17 mouse cellular contexts compared by ENCODE assay signal in genomic region chrX:10518510-10518909, GRCm38 (mm10). TPM values are rescaled to one million over a fixed set of nuclear protein-coding genes. Genes with fewer than 3 reads are reported as not detected.
DNase-seq lines count a peak whose midpoint lies in the region; ATAC-seq and TF ChIP-seq lines count a peak whose summit lies in the region.
"Had no signal": no experiment of that assay in that cellular context is flagged by ENCODE, and none has a peak within 500 bp of the region (broad histone marks: within the 10 kb centered on the region; RNA-seq: fewer than 3 reads in every experiment).

No protein-coding gene starts in this region.

- H3K36me3 ChIP-seq in forebrain, embryonic 12.5 days (replicated peaks) = no peaks in the 10 kb centered on the region
- H3K36me3 ChIP-seq in forebrain, embryonic 10.5 days (replicated peaks) = no peaks in the 10 kb centered on the region
- no peaks in the 10 kb centered on the region for H3K36me3 ChIP-seq in heart, embryonic 15.5 days
- no peaks in the 10 kb centered on the region for H3K36me3 ChIP-seq in kidney, postnatal 0 days (ENCODE audit: insufficient read depth, low read length)
- H3K36me3 ChIP-seq: limb, embryonic 13.5 days; midbrain, embryonic 12.5 days had no signal

- no peaks in the 10 kb centered on the region for H3K27me3 ChIP-seq in forebrain, embryonic 12.5 days
- H3K27me3 ChIP-seq in forebrain, embryonic 10.5 days (ENCODE audit: poor library complexity, severe bottlenecking) = no peaks in the 10 kb centered on the region
- no peaks in the 10 kb centered on the region for H3K27me3 ChIP-seq in heart, embryonic 15.5 days
- no peaks in the 10 kb centered on the region for H3K27me3 ChIP-seq in kidney, postnatal 0 days (ENCODE audit: insufficient read depth, low read length)
- H3K27me3 ChIP-seq: limb, embryonic 13.5 days; midbrain, embryonic 12.5 days had no signal

- no peak for ATAC-seq in forebrain, embryonic 12.5 days (ENCODE audit: low FRiP score)
- ATAC-seq in heart, embryonic 15.5 days (replicated peaks; ENCODE audit: insufficient number of reproducible peaks, insufficient read depth, low FRiP score, low read depth) = no peak; the same call in 1 of the 2 replicates
- ATAC-seq in kidney, postnatal 0 days (replicated peaks; ENCODE audit: low FRiP score, low read depth) = no peak
- ATAC-seq: inflammation-experienced regulatory T-cells, adult 6 months; liver, postnatal 0 days had no signal

- no peaks in the 10 kb centered on the region for H3K4me1 ChIP-seq in forebrain, embryonic 12.5 days
- H3K4me1 ChIP-seq in forebrain, embryonic 10.5 days = peaks cover 9% of the 10 kb centered on the region; the same call in 1 of the 2 replicates
- peaks cover 2% of the 10 kb centered on the region; the same call in 1 of the 2 replicates for H3K4me1 ChIP-seq in heart, embryonic 15.5 days (replicated peaks)
- H3K4me1 ChIP-seq in kidney, postnatal 0 days (replicated peaks; ENCODE audit: insufficient read depth, low read length) = no peaks in the 10 kb centered on the region
- H3K4me1 ChIP-seq: limb, embryonic 13.5 days; midbrain, embryonic 12.5 days had no signal

- 50% methylated on average over 5 of the region's 5 CpGs for WGBS in forebrain, embryonic 12.5 days
- 65% methylated on average over 5 of the region's 5 CpGs for WGBS in forebrain, embryonic 10.5 days
- 38% methylated on average over 5 of the region's 5 CpGs for WGBS in heart, embryonic 15.5 days
- 37% methylated on average over 5 of the region's 5 CpGs for WGBS in kidney, postnatal 0 days

- H3K4me2 ChIP-seq in forebrain, embryonic 12.5 days = no peak overlapping the region
- no peak overlapping the region for H3K4me2 ChIP-seq in heart, embryonic 15.5 days
- H3K4me2 ChIP-seq in kidney, postnatal 0 days (ENCODE audit: low read length) = no peak overlapping the region
- H3K4me2 ChIP-seq: limb, embryonic 13.5 days; midbrain, embryonic 12.5 days had no signal

- TF ChIP-seq CTCF in kidney, postnatal 0 days (IDR thresholded peaks at IDR 0.05; ENCODE audit: low read depth) = no peak

- no peak overlapping the region for H3K9ac ChIP-seq in forebrain, embryonic 12.5 days
- H3K9ac ChIP-seq in heart, embryonic 15.5 days = no peak overlapping the region
- no peak overlapping the region for H3K9ac ChIP-seq in kidney, postnatal 0 days (ENCODE audit: low read depth, low read length)
- H3K9ac ChIP-seq: limb, embryonic 13.5 days; liver, postnatal 0 days; midbrain, embryonic 12.5 days had no signal

- DNase-seq in forebrain, embryonic 10.5 days (ENCODE audit: extremely low spot score, low spot score) = no peak
- no peak for DNase-seq in heart, adult 11 months
- DNase-seq in kidney, postnatal 0 days (ENCODE audit: low spot score) = peak; percentile 53
- DNase-seq in kidney, adult 11 months = no peak
- peak; percentile 24 for DNase-seq in retina, postnatal 1 day
- no peak for DNase-seq in right cerebral cortex, adult 18-20 months
- DNase-seq: cerebellum, adult 2 months; gastrocnemius, postnatal 14 days; liver, postnatal 0 days; lung, postnatal 36 days; spleen, adult 18-20 months; thymus, postnatal 14 days had no signal

- H3K27ac ChIP-seq in forebrain, embryonic 12.5 days = 0 out of 2 replicates have a peak overlapping the region, but pooled peaks have one; percentile 2
- no peak overlapping the region for H3K27ac ChIP-seq in forebrain, embryonic 10.5 days
- H3K27ac ChIP-seq in heart, embryonic 15.5 days = peak overlapping the region; percentile 61
- H3K27ac ChIP-seq in kidney, postnatal 0 days = 0 out of 2 replicates have a peak overlapping the region, but pooled peaks have one; percentile 25
- H3K27ac ChIP-seq: limb, embryonic 13.5 days; midbrain, embryonic 12.5 days had no signal

- no peaks in the 10 kb centered on the region for H3K9me3 ChIP-seq in forebrain, embryonic 12.5 days
- H3K9me3 ChIP-seq in forebrain, embryonic 10.5 days = no peaks in the 10 kb centered on the region
- no peaks in the 10 kb centered on the region for H3K9me3 ChIP-seq in heart, embryonic 15.5 days (replicated peaks)
- H3K9me3 ChIP-seq in kidney, postnatal 0 days (replicated peaks; ENCODE audit: low read length) = no peaks in the 10 kb centered on the region
- H3K9me3 ChIP-seq: limb, embryonic 13.5 days; midbrain, embryonic 12.5 days had no signal

- H3K4me3 ChIP-seq in forebrain, embryonic 12.5 days (replicated peaks) = no peak overlapping the region
- no peak overlapping the region for H3K4me3 ChIP-seq in forebrain, embryonic 10.5 days
- H3K4me3 ChIP-seq in heart, embryonic 15.5 days = no peak overlapping the region
- no peak overlapping the region for H3K4me3 ChIP-seq in kidney, postnatal 0 days (replicated peaks; ENCODE audit: low read depth, low read length)
- H3K4me3 ChIP-seq: limb, embryonic 13.5 days; midbrain, embryonic 12.5 days had no signal

RNA-seq across cellular contexts. Expression of gene Tspan7, which starts 33.6 kb away (rescaled TPM):
- polyA plus RNA-seq in forebrain, embryonic 12.5 days (2016; fragmentation: Nextera tagmentation; extraction: Ambion mirVana) = 118 and 121 TPM in 2 replicates
- polyA plus RNA-seq in forebrain, embryonic 10.5 days (2016; fragmentation: Nextera tagmentation; extraction: Ambion mirVana) = 69.0 and 71.9 TPM in 2 replicates
- polyA plus RNA-seq in heart, embryonic 15.5 days (2015; fragmentation: Nextera tagmentation; extraction: Ambion mirVana) = 85.3 and 86.0 TPM in 2 replicates
- 99.1 and 102 TPM in 2 replicates for polyA plus RNA-seq in kidney, postnatal 0 days (2015; fragmentation: Nextera tagmentation; extraction: Ambion mirVana)
- polyA plus RNA-seq: inflammation-experienced regulatory T-cells, adult 6 months had no signal

Comparison
In these comparisons a context has a peak if more than half of its experiments do, and no peak if none do; other contexts are left out.
1. DNase-seq: peak in kidney, postnatal 0 days (single experiment) and retina, postnatal 1 day (single experiment); none in forebrain, embryonic 10.5 days (single experiment), heart, adult 11 months (single experiment), kidney, adult 11 months (single experiment) and right cerebral cortex, adult 18-20 months (single experiment).